Mouse (Mus musculus) left cerebral cortex, postnatal 4 days (tissue): ENCODE measurements at regions not wholly inside any gene's neighbourhood (a gene's known extent, or its start where the extent isn't known, plus 50 kb on each side); places are given as distances from the start of the nearest gene placed in this dataset.
A peak's percentile ranks its signal among the peaks of the same experiment; 100 is the strongest.
"Not testable (repeated sequence)": the region's sequence is repeated elsewhere in the genome, so short reads cannot be mapped to it uniquely, and the experiment has no call there.

Experiments
- DNase-seq: peaks from one replicate; pipeline ENCODE4 v3.0.0-alpha.2; 2022
- intact Hi-C: fragments of 180-260 bp; cut with DNase I; formaldehyde crosslinking; loops from one replicate; pipeline ENCODE4 v1.15.1; 2025

DNA sequence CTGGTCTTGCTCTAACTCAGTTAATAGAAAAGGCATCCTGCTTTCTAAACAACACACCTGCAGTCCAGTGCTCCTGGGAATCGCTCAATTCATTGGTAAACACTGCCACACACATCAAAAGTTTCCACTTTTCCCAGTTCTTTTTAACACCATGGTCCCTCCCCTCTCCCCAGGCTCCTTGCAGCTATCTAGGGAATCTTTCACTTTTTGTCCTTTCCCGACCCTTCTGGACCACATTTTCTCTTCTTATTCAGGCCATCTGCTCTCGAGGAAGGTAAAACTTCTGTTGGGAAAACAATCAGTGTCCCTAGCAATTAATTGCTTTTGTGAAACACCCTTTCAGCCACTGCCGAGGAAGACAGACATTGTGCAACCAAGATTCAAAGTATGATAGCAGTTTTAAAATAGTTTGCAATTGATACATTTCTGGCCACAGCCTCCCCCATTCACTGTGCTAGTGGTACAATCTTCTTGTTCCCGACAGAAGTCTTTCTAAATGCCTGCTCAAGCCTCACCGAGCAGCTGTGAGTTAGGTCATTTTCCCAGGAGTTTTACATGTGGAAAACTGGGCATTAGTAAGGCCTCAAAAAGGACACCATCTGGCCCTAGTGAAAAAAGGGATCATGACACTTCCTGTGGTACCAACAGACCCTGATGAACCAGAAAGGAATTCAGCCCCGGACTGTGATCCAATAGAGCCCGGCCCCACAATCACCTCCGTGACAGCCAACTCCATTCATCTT is 347.4 kb upstream of the Pou3f2 start:
- intact Hi-C loops = no loop called here
- DNase-seq = peak; percentile 29

DNA sequence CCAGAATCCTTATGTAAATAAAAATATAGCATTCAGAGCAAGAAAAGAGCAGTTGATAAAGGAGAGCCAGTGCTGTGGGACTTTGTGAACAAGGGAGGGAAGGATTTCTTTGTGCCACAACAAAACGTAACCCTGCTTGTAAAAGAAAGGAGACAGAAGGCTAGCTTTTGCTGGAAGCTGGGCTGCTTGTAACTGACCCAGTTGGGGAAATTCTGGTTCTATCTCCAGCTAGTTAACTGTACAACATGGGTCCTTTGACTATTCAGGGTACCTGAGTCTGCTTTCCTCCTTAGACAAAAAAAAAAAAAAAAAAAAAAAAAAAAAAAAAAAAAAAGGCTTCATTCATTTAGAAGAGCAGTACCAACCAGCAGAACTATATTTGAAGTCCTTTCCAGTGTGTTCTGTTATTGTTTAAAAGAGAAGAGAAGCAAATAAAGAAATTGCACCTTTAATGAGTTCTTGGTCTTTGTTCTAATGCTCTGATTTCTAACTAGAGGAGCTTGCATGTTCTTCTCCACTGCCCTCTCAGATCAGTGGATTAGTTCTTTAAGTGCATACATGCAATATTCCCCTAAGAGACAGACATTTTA is 345.8 kb upstream of the Pou3f2 start:
- DNase-seq = no peak
- intact Hi-C loops = no loop called here

DNA sequence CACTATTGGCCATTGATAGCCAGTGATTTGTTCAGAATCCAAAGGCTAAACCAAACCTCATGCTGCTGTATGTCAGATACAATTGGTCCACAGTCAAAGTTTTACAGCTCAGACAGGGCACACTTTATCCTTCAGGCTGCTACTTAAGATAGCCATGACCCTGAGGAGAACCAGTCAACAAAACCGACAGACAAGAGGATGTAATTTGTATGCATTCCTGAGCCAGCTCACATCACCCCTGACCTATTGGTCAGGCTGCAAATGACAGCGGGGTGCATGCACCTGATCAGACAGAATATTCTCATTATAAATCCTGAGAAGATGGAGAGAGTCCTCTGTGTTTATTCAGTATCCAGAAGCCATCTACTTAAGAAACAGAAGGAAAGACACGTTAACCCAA is 315.5 kb upstream of the Pou3f2 start:
- DNase-seq = no peak
- intact Hi-C loops = no loop called here

DNA sequence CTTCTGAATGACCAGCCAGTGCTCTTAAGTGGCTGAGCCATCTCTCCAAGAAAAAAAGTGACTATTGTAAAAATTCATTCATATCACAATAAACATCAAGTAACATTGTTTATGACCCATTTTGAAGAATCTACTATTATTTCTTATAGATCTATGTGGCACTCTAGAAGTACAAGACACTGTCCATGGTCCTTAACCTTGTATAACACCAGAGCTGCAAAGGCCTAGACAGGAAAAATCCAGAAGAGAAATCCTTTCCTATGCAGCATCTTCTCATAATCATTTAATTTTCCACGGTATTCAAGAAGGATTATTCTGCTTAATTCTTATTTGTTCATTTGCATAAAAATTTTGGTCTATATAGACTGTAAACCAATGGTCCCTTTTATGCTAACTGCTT is 304.7 kb upstream of the Pou3f2 start:
- DNase-seq = no peak
- intact Hi-C loops = no loop called here

DNA sequence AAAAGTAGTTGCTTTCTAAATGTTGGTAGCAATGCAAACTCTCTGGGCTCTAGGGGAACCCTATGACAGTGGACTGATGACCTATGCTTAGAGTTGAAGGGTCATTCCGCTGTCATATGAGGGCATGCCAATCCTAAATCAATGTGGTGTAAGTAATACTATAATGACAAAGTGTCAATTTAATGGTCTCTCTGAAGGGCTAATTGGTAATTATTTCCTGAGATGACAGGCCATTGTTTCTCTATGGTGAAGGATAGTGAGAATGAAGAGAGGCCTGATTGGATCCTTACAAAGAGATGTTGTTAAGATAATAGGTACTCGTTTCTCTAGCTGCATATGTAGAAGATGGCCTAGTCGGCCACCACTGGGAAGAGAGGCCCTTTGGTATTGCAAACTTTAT is 299.7 kb upstream of the Pou3f2 start:
- DNase-seq = no peak
- intact Hi-C loops = no loop called here

DNA sequence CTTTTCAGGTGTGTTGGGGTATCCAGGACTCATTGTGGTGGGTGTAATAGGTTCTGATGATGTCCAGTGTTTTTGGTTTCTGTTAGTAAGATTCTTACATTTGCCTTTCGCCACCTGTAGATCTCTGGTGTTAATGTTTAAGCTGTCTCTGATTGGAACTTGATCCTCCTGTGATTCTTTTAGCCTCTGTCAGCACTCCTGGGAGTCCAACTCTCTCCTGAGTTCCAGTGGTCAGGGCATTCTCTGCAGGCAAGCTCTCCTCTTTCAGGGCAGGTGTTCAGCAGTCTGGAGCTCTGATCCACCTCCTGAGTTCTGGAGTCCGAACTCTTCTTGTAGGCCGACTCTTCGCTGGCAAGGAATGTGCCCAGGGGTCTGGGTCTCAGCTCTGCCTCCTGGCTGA is 274.9 kb upstream of the Pou3f2 start:
- DNase-seq, intact Hi-C loops: not testable (repeated sequence)
